Mouse (Mus musculus): ENCODE measurements around the gene Arl5c. TPM values are rescaled to one million over a fixed set of nuclear protein-coding genes. Genes with fewer than 3 reads are reported as not detected.

Gene Arl5c
- polyA plus RNA-seq, 1 experiment from 2014 or later, result 7.4 TPM

DNA sequence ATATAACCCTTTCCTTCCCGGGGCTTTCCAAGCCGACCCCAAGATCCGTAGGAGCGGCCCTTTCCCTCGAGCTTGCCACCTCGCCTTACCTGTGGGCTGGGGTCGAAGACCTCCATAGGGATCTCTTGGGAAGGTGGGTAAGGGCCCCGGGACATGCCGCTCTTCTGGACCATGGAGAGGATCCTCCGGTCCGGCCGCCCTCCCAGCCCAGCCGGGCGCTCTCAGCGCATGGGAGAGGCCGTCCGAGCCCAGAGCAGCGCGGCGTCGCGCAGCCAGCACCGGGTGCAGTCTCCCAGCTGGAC lies 26.2 kb upstream of the Arl5c start:
- Histone ChIP-seq H3K27me3 (ENCODE audit: control insufficient read depth, insufficient read depth, low read depth, low read length) (peaks cover 21% of the 10 kb centered on the region), H3K4me1 (ENCODE audit: control insufficient read depth, low read depth, low read length) (peaks cover 18% of the 10 kb centered on the region), H3K9ac (ENCODE audit: low read depth, low read length) (peak overlapping the region; percentile 59), H3K27ac (ENCODE audit: low read length) (no peak overlapping the region), H3K4me2 (ENCODE audit: low read depth, low read length) (peak overlapping the region; percentile 80), H3K4me3 (ENCODE audit: low read depth, low read length) (peak overlapping the region; percentile 65), H3K9me3 (replicated peaks; ENCODE audit: control insufficient read depth, low read length) (no peaks in the 10 kb centered on the region), H3K36me3 (ENCODE audit: control insufficient read depth, insufficient read depth) (no peaks in the 10 kb centered on the region)
- 0% methylated on average over 20 of the region's 23 CpGs for WGBS (ENCODE audit: insufficient replicate concordance)
- ATAC-seq (ENCODE audit: low read depth), result no peak

DNA sequence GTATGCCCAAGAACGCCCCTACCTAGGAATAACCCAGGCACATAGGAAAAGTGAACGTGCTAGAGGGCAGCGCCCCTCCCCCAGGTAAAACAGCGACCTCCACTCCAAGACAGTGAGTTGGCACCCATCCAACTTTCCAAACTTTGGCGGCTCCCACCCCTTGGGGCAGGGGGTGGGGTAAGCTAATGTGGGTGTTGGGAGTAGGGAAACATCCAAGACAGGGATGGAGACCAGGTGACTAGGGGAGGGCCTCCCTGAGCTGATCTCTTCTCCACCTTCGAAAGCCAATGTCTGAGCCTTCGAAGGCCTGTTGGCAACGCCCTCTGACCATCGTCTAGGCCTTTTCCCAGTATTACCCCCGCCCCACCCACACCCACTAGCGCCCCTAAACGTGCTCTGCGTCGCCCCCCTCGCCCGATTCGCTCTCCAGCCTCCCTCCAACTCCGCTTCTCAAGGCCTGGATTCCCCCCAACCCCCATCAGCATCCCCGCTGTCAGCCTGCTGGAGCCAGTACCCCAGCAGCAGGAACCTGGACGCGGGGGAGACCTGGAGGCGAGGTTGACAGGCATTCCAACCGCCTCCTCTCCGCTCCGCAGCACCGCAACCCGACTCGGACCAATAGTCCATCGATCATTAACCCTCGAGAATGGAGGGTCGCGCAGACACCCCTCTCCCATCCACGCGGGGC lies 25.7 kb upstream of the Arl5c start:
- H3K4me2 ChIP-seq (ENCODE audit: low read depth, low read length), result peak overlapping the region; percentile 80
- no peak overlapping the region for H3K27ac ChIP-seq (ENCODE audit: low read length)
- H3K9ac ChIP-seq (ENCODE audit: low read depth, low read length), result peak overlapping the region; percentile 59
- WGBS (ENCODE audit: insufficient replicate concordance), result 8% methylated on average over 34 of the region's 34 CpGs
- peaks cover 21% of the 10 kb centered on the region for H3K27me3 ChIP-seq (ENCODE audit: control insufficient read depth, insufficient read depth, low read depth, low read length)
- H3K4me1 ChIP-seq (ENCODE audit: control insufficient read depth, low read depth, low read length), result peaks cover 18% of the 10 kb centered on the region
- H3K36me3 ChIP-seq (ENCODE audit: control insufficient read depth, insufficient read depth), result no peaks in the 10 kb centered on the region
- H3K9me3 ChIP-seq (replicated peaks; ENCODE audit: control insufficient read depth, low read length), result no peaks in the 10 kb centered on the region
- peak overlapping the region; percentile 65 for H3K4me3 ChIP-seq (ENCODE audit: low read depth, low read length)
- ATAC-seq (ENCODE audit: low read depth), result no peak

DNA sequence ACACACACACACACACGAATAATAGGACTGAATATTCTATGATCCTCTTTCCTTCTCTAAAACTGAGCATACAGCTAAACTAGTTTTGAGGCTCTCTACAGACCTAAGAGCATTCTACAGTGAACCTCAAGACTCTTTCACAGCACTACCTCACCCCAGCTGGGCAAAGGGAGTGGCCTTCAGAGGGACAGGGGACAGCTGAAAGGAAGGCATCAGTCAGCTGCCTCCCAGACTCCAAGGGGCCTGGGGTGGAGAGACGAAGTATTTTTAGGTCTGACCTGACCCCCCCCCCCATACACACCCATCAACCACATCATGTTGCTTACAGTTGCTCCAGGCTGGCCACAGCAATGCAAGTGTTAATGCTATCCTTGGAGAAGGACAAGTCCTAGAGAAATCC lies 25.1 kb upstream of the Arl5c start:
- no peaks in the 10 kb centered on the region for H3K36me3 ChIP-seq (ENCODE audit: control insufficient read depth, insufficient read depth)
- H3K4me2 ChIP-seq (ENCODE audit: low read depth, low read length), result no peak overlapping the region
- no peak overlapping the region for H3K27ac ChIP-seq (ENCODE audit: low read length)
- H3K4me3 ChIP-seq (ENCODE audit: low read depth, low read length), result no peak overlapping the region
- WGBS (ENCODE audit: insufficient replicate concordance), result 43% methylated on average over 2 of the region's 2 CpGs
- no peak for ATAC-seq (ENCODE audit: low read depth)
- no peaks in the 10 kb centered on the region for H3K9me3 ChIP-seq (replicated peaks; ENCODE audit: control insufficient read depth, low read length)
- H3K27me3 ChIP-seq (ENCODE audit: control insufficient read depth, insufficient read depth, low read depth, low read length), result peaks cover 21% of the 10 kb centered on the region
- peaks cover 17% of the 10 kb centered on the region for H3K4me1 ChIP-seq (ENCODE audit: control insufficient read depth, low read depth, low read length)
- H3K9ac ChIP-seq (ENCODE audit: low read depth, low read length), result no peak overlapping the region

- Histone ChIP-seq H3K9ac (ENCODE audit: low read depth, low read length) (no peak overlapping the region), H3K9me3 (replicated peaks; ENCODE audit: control insufficient read depth, low read length) (no peaks in the 10 kb centered on the region), H3K27me3 (ENCODE audit: control insufficient read depth, insufficient read depth, low read depth, low read length) (peaks cover 21% of the 10 kb centered on the region), H3K27ac (ENCODE audit: low read length) (no peak overlapping the region), H3K4me1 (ENCODE audit: control insufficient read depth, low read depth, low read length) (peaks cover 13% of the 10 kb centered on the region), H3K4me2 (ENCODE audit: low read depth, low read length) (no peak overlapping the region), H3K4me3 (ENCODE audit: low read depth, low read length) (no peak overlapping the region), H3K36me3 (ENCODE audit: control insufficient read depth, insufficient read depth) (no peaks in the 10 kb centered on the region)
- WGBS (ENCODE audit: insufficient replicate concordance), result 63% methylated on average over 1 of the region's 1 CpGs
- ATAC-seq (ENCODE audit: low read depth), result no peak
These were observed 24.7 kb upstream of the Arl5c start for GRCm38 (mm10) chr11:98020710-98021109.

DNA sequence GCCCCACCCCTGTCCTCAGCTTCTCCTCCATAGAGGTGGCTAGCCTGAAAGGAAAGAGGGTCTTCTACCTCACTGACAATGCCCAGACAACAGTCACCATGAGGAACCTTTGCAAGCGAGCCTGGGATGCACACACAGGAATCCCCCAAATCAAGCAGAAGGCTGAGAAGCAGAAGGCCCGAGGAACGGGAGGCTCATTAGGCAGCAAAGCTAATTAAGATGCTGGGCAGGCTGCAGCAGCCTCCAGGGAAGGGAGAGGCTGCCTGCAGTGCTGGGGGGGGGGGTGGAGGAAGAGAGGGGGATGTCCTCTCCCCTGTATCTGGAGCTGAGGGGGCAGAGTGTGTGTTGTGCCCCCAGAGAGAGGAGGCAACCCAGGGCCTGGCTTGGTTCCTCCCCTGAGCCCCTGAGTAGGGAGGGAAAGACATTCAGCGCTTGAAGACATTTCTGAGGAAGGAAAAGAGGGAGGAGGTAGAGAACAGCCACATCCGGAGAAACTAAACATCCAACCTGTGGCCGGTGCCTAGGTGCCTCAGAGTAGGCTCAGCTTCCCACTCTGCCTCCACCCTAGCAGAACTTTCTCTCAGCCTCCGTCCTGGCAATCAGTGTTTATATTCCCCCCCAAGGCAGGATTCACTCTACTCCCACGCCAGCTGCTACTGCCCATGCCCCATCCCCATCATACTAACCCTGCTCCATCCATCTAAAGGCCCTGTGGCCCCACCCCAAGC lies 24.1 kb upstream of the Arl5c start:
- Histone ChIP-seq H3K36me3 (ENCODE audit: control insufficient read depth, insufficient read depth) (no peaks in the 10 kb centered on the region), H3K9me3 (replicated peaks; ENCODE audit: control insufficient read depth, low read length) (no peaks in the 10 kb centered on the region), H3K27ac (ENCODE audit: low read length) (no peak overlapping the region), H3K4me2 (ENCODE audit: low read depth, low read length) (no peak overlapping the region), H3K9ac (ENCODE audit: low read depth, low read length) (no peak overlapping the region), H3K4me3 (ENCODE audit: low read depth, low read length) (no peak overlapping the region), H3K27me3 (ENCODE audit: control insufficient read depth, insufficient read depth, low read depth, low read length) (peaks cover 21% of the 10 kb centered on the region), H3K4me1 (ENCODE audit: control insufficient read depth, low read depth, low read length) (peaks cover 11% of the 10 kb centered on the region)
- ATAC-seq (ENCODE audit: low read depth), result no peak
- 31% methylated on average over 8 of the region's 8 CpGs for WGBS (ENCODE audit: insufficient replicate concordance)

GRCm38 (mm10) chr11:98018858-98019641 lies 23.1 kb upstream of the Arl5c start:
- H3K4me3 ChIP-seq (ENCODE audit: low read depth, low read length), result no peak overlapping the region
- H3K9ac ChIP-seq (ENCODE audit: low read depth, low read length), result no peak overlapping the region
- no peaks in the 10 kb centered on the region for H3K36me3 ChIP-seq (ENCODE audit: control insufficient read depth, insufficient read depth)
- no peak overlapping the region for H3K27ac ChIP-seq (ENCODE audit: low read length)
- H3K27me3 ChIP-seq (ENCODE audit: control insufficient read depth, insufficient read depth, low read depth, low read length), result peaks cover 21% of the 10 kb centered on the region
- peaks cover 11% of the 10 kb centered on the region for H3K4me1 ChIP-seq (ENCODE audit: control insufficient read depth, low read depth, low read length)
- WGBS (ENCODE audit: insufficient replicate concordance), result 24% methylated on average over 10 of the region's 10 CpGs
- no peak overlapping the region for H3K4me2 ChIP-seq (ENCODE audit: low read depth, low read length)
- no peaks in the 10 kb centered on the region for H3K9me3 ChIP-seq (replicated peaks; ENCODE audit: control insufficient read depth, low read length)
- no peak for ATAC-seq (ENCODE audit: low read depth)

DNA sequence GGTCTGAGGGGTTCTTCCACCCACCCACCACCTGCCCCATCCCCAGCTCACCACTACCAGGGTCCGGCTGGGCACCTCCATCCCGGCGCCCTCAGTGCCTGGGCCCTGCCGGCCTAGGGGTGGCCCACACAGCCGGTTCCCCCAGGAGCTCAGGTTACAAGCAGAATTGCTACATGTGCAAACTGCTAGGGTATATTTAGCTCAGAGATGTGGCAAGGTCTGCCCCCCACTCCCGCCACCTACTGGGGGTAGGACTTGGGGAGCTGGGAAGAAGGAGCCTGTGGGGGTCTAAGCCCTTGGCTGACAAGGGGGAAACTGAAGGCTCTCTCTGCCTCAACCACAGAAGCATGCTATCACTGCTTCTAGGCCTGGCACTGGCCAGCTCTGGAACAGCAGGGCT lies 22.2 kb upstream of the Arl5c start:
- H3K4me1 ChIP-seq (ENCODE audit: control insufficient read depth, low read depth, low read length), result peaks cover 11% of the 10 kb centered on the region
- H3K9ac ChIP-seq (ENCODE audit: low read depth, low read length), result no peak overlapping the region
- H3K9me3 ChIP-seq (replicated peaks; ENCODE audit: control insufficient read depth, low read length), result no peaks in the 10 kb centered on the region
- H3K36me3 ChIP-seq (ENCODE audit: control insufficient read depth, insufficient read depth), result no peaks in the 10 kb centered on the region
- 52% methylated on average over 5 of the region's 6 CpGs for WGBS (ENCODE audit: insufficient replicate concordance)
- no peak overlapping the region for H3K4me3 ChIP-seq (ENCODE audit: low read depth, low read length)
- no peak overlapping the region for H3K27ac ChIP-seq (ENCODE audit: low read length)
- no peak for ATAC-seq (ENCODE audit: low read depth)
- H3K27me3 ChIP-seq (ENCODE audit: control insufficient read depth, insufficient read depth, low read depth, low read length), result peaks cover 21% of the 10 kb centered on the region
- H3K4me2 ChIP-seq (ENCODE audit: low read depth, low read length), result no peak overlapping the region

GRCm38 (mm10) chr11:98016824-98017223 lies 20.8 kb upstream of the Arl5c start:
- H3K27me3 ChIP-seq (ENCODE audit: control insufficient read depth, insufficient read depth, low read depth, low read length), result peaks cover 10% of the 10 kb centered on the region
- WGBS (ENCODE audit: insufficient replicate concordance), result 57% methylated on average over 4 of the region's 4 CpGs

DNA sequence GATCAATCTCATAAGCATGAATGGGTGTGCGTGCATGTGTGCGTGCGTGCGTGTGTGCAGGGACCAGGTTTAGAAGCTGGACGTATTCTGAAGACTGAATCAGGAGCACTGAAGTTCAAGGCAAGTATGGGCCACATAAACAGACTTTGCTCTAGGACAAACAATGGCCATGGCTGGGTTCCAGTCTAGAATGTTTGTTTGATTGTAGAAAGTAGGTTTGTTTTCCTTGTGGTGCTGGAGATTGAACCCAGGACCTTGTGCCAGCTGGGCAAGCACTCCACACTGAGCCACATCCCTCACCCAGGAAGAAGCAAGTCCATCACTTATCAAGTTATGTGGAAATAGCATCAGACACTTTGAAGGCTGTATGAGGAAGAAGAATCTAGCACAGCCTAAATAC lies 20.2 kb upstream of the Arl5c start:
- Histone ChIP-seq H3K4me2 (ENCODE audit: low read depth, low read length) (no peak overlapping the region), H3K4me1 (ENCODE audit: control insufficient read depth, low read depth, low read length) (no peaks in the 10 kb centered on the region), H3K27me3 (ENCODE audit: control insufficient read depth, insufficient read depth, low read depth, low read length) (peaks cover 4% of the 10 kb centered on the region), H3K9me3 (replicated peaks; ENCODE audit: control insufficient read depth, low read length) (no peaks in the 10 kb centered on the region), H3K4me3 (ENCODE audit: low read depth, low read length) (no peak overlapping the region), H3K9ac (ENCODE audit: low read depth, low read length) (no peak overlapping the region), H3K36me3 (ENCODE audit: control insufficient read depth, insufficient read depth) (no peaks in the 10 kb centered on the region), H3K27ac (ENCODE audit: low read length) (no peak overlapping the region)
- WGBS (ENCODE audit: insufficient replicate concordance), result 81% methylated on average over 5 of the region's 5 CpGs
- ATAC-seq (ENCODE audit: low read depth), result no peak

More at GRCm38 (mm10) chr11:98016824-98017223, 20.8 kb upstream of the Arl5c start:
- Histone ChIP-seq H3K9ac (ENCODE audit: low read depth, low read length) (no peak overlapping the region), H3K4me1 (ENCODE audit: control insufficient read depth, low read depth, low read length) (peaks cover 3% of the 10 kb centered on the region), H3K27ac (ENCODE audit: low read length) (no peak overlapping the region), H3K4me2 (ENCODE audit: low read depth, low read length) (no peak overlapping the region), H3K9me3 (replicated peaks; ENCODE audit: control insufficient read depth, low read length) (no peaks in the 10 kb centered on the region), H3K4me3 (ENCODE audit: low read depth, low read length) (no peak overlapping the region), H3K36me3 (ENCODE audit: control insufficient read depth, insufficient read depth) (no peaks in the 10 kb centered on the region)
- no peak for ATAC-seq (ENCODE audit: low read depth)
